Mouse (Mus musculus): Measurements from ENCODE around the gene Pitpnm3. TPM values are rescaled to one million over a fixed set of nuclear protein-coding genes. Genes with fewer than 3 reads are reported as not detected.

Gene Pitpnm3
- polyA plus RNA-seq, 1 experiment = 55.9 TPM

GRCm38 (mm10) chr11:72084337-72084736 is 51.2 kb downstream of the Pitpnm3 start:
- 96% methylated on average over 15 of the region's 15 CpGs for WGBS
- Histone ChIP-seq H3K4me1 (ENCODE audit: control insufficient read depth, insufficient read depth, low read length) (peaks cover 13% of the 10 kb centered on the region), H3K27ac (ENCODE audit: insufficient read depth, low read length) (no peak overlapping the region), H3K4me3 (replicated peaks; ENCODE audit: insufficient read depth, low read depth, low read length) (no peak overlapping the region), H3K27me3 (ENCODE audit: control insufficient read depth, insufficient read depth, low read length) (no peaks in the 10 kb centered on the region)
- no peak for TF ChIP-seq POLR2A (IDR thresholded peaks at IDR 0.05; ENCODE audit: borderline replicate concordance, insufficient read depth, low read length)
- TF ChIP-seq CTCF (IDR thresholded peaks at IDR 0.05; ENCODE audit: borderline replicate concordance, insufficient read depth, low read depth, low read length) = no peak
- no peak for DNase-seq

GRCm38 (mm10) chr11:72082601-72083000 is 53.0 kb downstream of the Pitpnm3 start:
- H3K27me3 ChIP-seq (ENCODE audit: control insufficient read depth, insufficient read depth, low read length) = no peaks in the 10 kb centered on the region
- 93% methylated on average over 4 of the region's 4 CpGs for WGBS
- no peak for DNase-seq
- TF ChIP-seq CTCF (IDR thresholded peaks at IDR 0.05; ENCODE audit: borderline replicate concordance, insufficient read depth, low read depth, low read length) (no peak), POLR2A (IDR thresholded peaks at IDR 0.05; ENCODE audit: borderline replicate concordance, insufficient read depth, low read length) (no peak)
- H3K4me3 ChIP-seq (replicated peaks; ENCODE audit: insufficient read depth, low read depth, low read length) = no peak overlapping the region
- no peak overlapping the region for H3K27ac ChIP-seq (ENCODE audit: insufficient read depth, low read length)
- peaks cover 27% of the 10 kb centered on the region for H3K4me1 ChIP-seq (ENCODE audit: control insufficient read depth, insufficient read depth, low read length)

GRCm38 (mm10) chr11:72080461-72080860 is 55.1 kb downstream of the Pitpnm3 start:
- 84% methylated on average over 6 of the region's 6 CpGs for WGBS
- no peak for DNase-seq
- no peak overlapping the region for H3K4me3 ChIP-seq (replicated peaks; ENCODE audit: insufficient read depth, low read depth, low read length)

GRCm38 (mm10) chr11:72078647-72079046 is 56.9 kb downstream of the Pitpnm3 start:
- Histone ChIP-seq H3K4me3 (replicated peaks; ENCODE audit: insufficient read depth, low read depth, low read length) (no peak overlapping the region), H3K27me3 (ENCODE audit: control insufficient read depth, insufficient read depth, low read length) (no peaks in the 10 kb centered on the region), H3K4me1 (ENCODE audit: control insufficient read depth, insufficient read depth, low read length) (peaks cover 17% of the 10 kb centered on the region), H3K27ac (ENCODE audit: insufficient read depth, low read length) (no peak overlapping the region)
- DNase-seq = peak; percentile 65 to 80
- TF ChIP-seq POLR2A (IDR thresholded peaks at IDR 0.05; ENCODE audit: borderline replicate concordance, insufficient read depth, low read length) (no peak), CTCF (IDR thresholded peaks at IDR 0.05; ENCODE audit: borderline replicate concordance, insufficient read depth, low read depth, low read length) (no peak)
- WGBS = 11% methylated on average over 4 of the region's 4 CpGs

More at GRCm38 (mm10) chr11:72080461-72080860, 55.1 kb downstream of the Pitpnm3 start:
- no peak overlapping the region for H3K27ac ChIP-seq (ENCODE audit: insufficient read depth, low read length)
- H3K4me1 ChIP-seq (ENCODE audit: control insufficient read depth, insufficient read depth, low read length) = peaks cover 17% of the 10 kb centered on the region
- no peaks in the 10 kb centered on the region for H3K27me3 ChIP-seq (ENCODE audit: control insufficient read depth, insufficient read depth, low read length)
- no peak for TF ChIP-seq POLR2A (IDR thresholded peaks at IDR 0.05; ENCODE audit: borderline replicate concordance, insufficient read depth, low read length)
- no peak for TF ChIP-seq CTCF (IDR thresholded peaks at IDR 0.05; ENCODE audit: borderline replicate concordance, insufficient read depth, low read depth, low read length)

- no peak for TF ChIP-seq POLR2A (IDR thresholded peaks at IDR 0.05; ENCODE audit: borderline replicate concordance, insufficient read depth, low read length)
- TF ChIP-seq CTCF (IDR thresholded peaks at IDR 0.05; ENCODE audit: borderline replicate concordance, insufficient read depth, low read depth, low read length) = no peak
- Histone ChIP-seq H3K27me3 (ENCODE audit: control insufficient read depth, insufficient read depth, low read length) (no peaks in the 10 kb centered on the region), H3K4me3 (replicated peaks; ENCODE audit: insufficient read depth, low read depth, low read length) (no peak overlapping the region), H3K4me1 (ENCODE audit: control insufficient read depth, insufficient read depth, low read length) (peaks cover 17% of the 10 kb centered on the region), H3K27ac (ENCODE audit: insufficient read depth, low read length) (no peak overlapping the region)
- 28% methylated on average over 3 of the region's 3 CpGs for WGBS
- DNase-seq = no peak
These were observed 57.5 kb downstream of the Pitpnm3 start for GRCm38 (mm10) chr11:72078056-72078455.

- Histone ChIP-seq H3K27me3 (ENCODE audit: control insufficient read depth, insufficient read depth, low read length) (no peaks in the 10 kb centered on the region), H3K4me1 (ENCODE audit: control insufficient read depth, insufficient read depth, low read length) (peaks cover 18% of the 10 kb centered on the region), H3K4me3 (replicated peaks; ENCODE audit: insufficient read depth, low read depth, low read length) (no peak overlapping the region), H3K27ac (ENCODE audit: insufficient read depth, low read length) (no peak overlapping the region)
- WGBS = 78% methylated on average over 13 of the region's 13 CpGs
- no peak for TF ChIP-seq CTCF (IDR thresholded peaks at IDR 0.05; ENCODE audit: borderline replicate concordance, insufficient read depth, low read depth, low read length)
- TF ChIP-seq POLR2A (IDR thresholded peaks at IDR 0.05; ENCODE audit: borderline replicate concordance, insufficient read depth, low read length) = no peak
- no peak for DNase-seq
These were observed 61.3 kb downstream of the Pitpnm3 start for GRCm38 (mm10) chr11:72074230-72074629.

- no peak overlapping the region for H3K27ac ChIP-seq (ENCODE audit: insufficient read depth, low read length)
- 57% methylated on average over 6 of the region's 6 CpGs for WGBS
These were observed 63.2 kb downstream of the Pitpnm3 start for GRCm38 (mm10) chr11:72072331-72072905.

GRCm38 (mm10) chr11:72070733-72071132 is 64.8 kb downstream of the Pitpnm3 start:
- Histone ChIP-seq H3K4me3 (replicated peaks; ENCODE audit: insufficient read depth, low read depth, low read length) (no peak overlapping the region), H3K27me3 (ENCODE audit: control insufficient read depth, insufficient read depth, low read length) (no peaks in the 10 kb centered on the region), H3K4me1 (ENCODE audit: control insufficient read depth, insufficient read depth, low read length) (peaks cover 31% of the 10 kb centered on the region), H3K27ac (ENCODE audit: insufficient read depth, low read length) (no peak overlapping the region)
- TF ChIP-seq POLR2A (IDR thresholded peaks at IDR 0.05; ENCODE audit: borderline replicate concordance, insufficient read depth, low read length) (no peak), CTCF (IDR thresholded peaks at IDR 0.05; ENCODE audit: borderline replicate concordance, insufficient read depth, low read depth, low read length) (no peak)
- no peak for DNase-seq
- WGBS = 94% methylated on average over 9 of the region's 9 CpGs

More at GRCm38 (mm10) chr11:72072331-72072905, 63.2 kb downstream of the Pitpnm3 start:
- Histone ChIP-seq H3K4me1 (ENCODE audit: control insufficient read depth, insufficient read depth, low read length) (peaks cover 15% of the 10 kb centered on the region), H3K27me3 (ENCODE audit: control insufficient read depth, insufficient read depth, low read length) (no peaks in the 10 kb centered on the region), H3K4me3 (replicated peaks; ENCODE audit: insufficient read depth, low read depth, low read length) (no peak overlapping the region)
- no peak for DNase-seq
- TF ChIP-seq POLR2A (IDR thresholded peaks at IDR 0.05; ENCODE audit: borderline replicate concordance, insufficient read depth, low read length) (no peak), CTCF (IDR thresholded peaks at IDR 0.05; ENCODE audit: borderline replicate concordance, insufficient read depth, low read depth, low read length) (no peak)

Data from cerebellum, adult 2 months (tissue).